Comparison of ENCODE assay signal across 8 mouse cellular contexts in genomic region chr10:82004822-82005221, GRCm38 (mm10). TPM values are rescaled to one million over a fixed set of nuclear protein-coding genes. Genes with fewer than 3 reads are reported as not detected.
DNase-seq lines count a peak whose midpoint lies in the region; ATAC-seq and TF ChIP-seq lines count a peak whose summit lies in the region.
"Not testable (repeated sequence)": the region's sequence is repeated elsewhere in the genome, so short reads cannot be mapped to it uniquely, and the experiment has no call there.

No protein-coding gene starts in this region.

- H3K36me3 ChIP-seq in G1E (replicated peaks) = peaks cover 14% of the 10 kb centered on the region
- H3K36me3 ChIP-seq in kidney, postnatal 0 days (ENCODE audit: insufficient read depth, low read length) = not testable (repeated sequence)

- not testable (repeated sequence) for H3K4me2 ChIP-seq in kidney, postnatal 0 days (ENCODE audit: low read length)

- H3K4me1 ChIP-seq in G1E (ENCODE audit: insufficient read depth, low read depth, low read length); kidney, postnatal 0 days (replicated peaks; ENCODE audit: insufficient read depth, low read length): not testable (repeated sequence)

- peaks cover 31% of the 10 kb centered on the region for H3K9me3 ChIP-seq in G1E (replicated peaks)
- not testable (repeated sequence) for H3K9me3 ChIP-seq in kidney, postnatal 0 days (replicated peaks; ENCODE audit: low read length)

- not testable (repeated sequence) for H3K9ac ChIP-seq in kidney, postnatal 0 days (ENCODE audit: low read depth, low read length)

- not testable (repeated sequence) for H3K4me3 ChIP-seq in G1E (ENCODE audit: low read depth, low read length); gastrocnemius, adult 2 months; kidney, postnatal 0 days (replicated peaks; ENCODE audit: low read depth, low read length)

- ATAC-seq in G1E (ENCODE audit: extremely low read depth, insufficient number of reproducible peaks, low FRiP score, poor library complexity, severe bottlenecking); kidney, postnatal 0 days (replicated peaks; ENCODE audit: low FRiP score, low read depth): not testable (repeated sequence)

- not testable (repeated sequence) for H3K27me3 ChIP-seq in G1E (ENCODE audit: insufficient read depth, low read length); kidney, postnatal 0 days (ENCODE audit: insufficient read depth, low read length)

- DNase-seq in 416B (ENCODE audit: low read depth) = peak; percentile 60
- not testable (repeated sequence) for DNase-seq in G1E (ENCODE audit: low spot score); gastrocnemius, adult 2 months; kidney, postnatal 0 days (ENCODE audit: low spot score)
- DNase-seq in adrenal gland, postnatal 14 days = peak; percentile 28
- DNase-seq in lung, postnatal 10 days = peak; percentile 22
- peak; percentile 1 for DNase-seq in right cerebral cortex, adult 18-20 months
- DNase-seq in thymus, postnatal 10 days (ENCODE audit: low spot score in 2 of 2) = peak; percentile 36 to 68

- intact Hi-C loops in gastrocnemius, adult 2 months (cut with DNase I) = not testable (repeated sequence)

- WGBS in kidney, postnatal 0 days = 37% methylated on average over 1 of the region's 2 CpGs

- peak; percentile 21; the same call in 1 of the 2 replicates for TF ChIP-seq CTCF in G1E (IDR thresholded peaks at IDR 0.05; ENCODE audit: low read depth, low read length)
- peak; percentile 26; the same call in 1 of the 2 replicates for TF ChIP-seq CTCF in gastrocnemius, adult 2 months (IDR thresholded peaks at IDR 0.05)
- TF ChIP-seq CTCF in kidney, postnatal 0 days (IDR thresholded peaks at IDR 0.05; ENCODE audit: low read depth) = peak; percentile 15; the same call in 1 of the 2 replicates

- H3K27ac ChIP-seq in gastrocnemius, adult 2 months; kidney, postnatal 0 days: not testable (repeated sequence)

RNA-seq across cellular contexts. Expression of gene Zfp873, which starts 43.1 kb away (rescaled TPM):
- 10.7 and 10.9 TPM in 2 replicates for total RNA-seq in G1E (2014; fragmentation: Nextera tagmentation)
- 10.3 and 12.8 TPM in 2 replicates for total RNA-seq in G1E (2017)
- 0.40 and 0.52 TPM in 2 replicates for polyA plus RNA-seq in G1E (2012)
- 6.9 and 8.0 TPM in 2 replicates for total RNA-seq in adrenal gland, postnatal 14 days (2021)
- total RNA-seq in gastrocnemius, adult 2 months (2021) = 1 to 10 TPM; 1.6 to 1.9 TPM
- 9.1 TPM in 2 replicates for polyA plus RNA-seq in kidney, postnatal 0 days (2015; fragmentation: Nextera tagmentation; extraction: Ambion mirVana)
